Mouse (Mus musculus): Measurements from ENCODE around the gene Krtdap.
A peak's percentile ranks its signal among the peaks of the same experiment; 100 is the strongest.

Gene Krtdap

DNA sequence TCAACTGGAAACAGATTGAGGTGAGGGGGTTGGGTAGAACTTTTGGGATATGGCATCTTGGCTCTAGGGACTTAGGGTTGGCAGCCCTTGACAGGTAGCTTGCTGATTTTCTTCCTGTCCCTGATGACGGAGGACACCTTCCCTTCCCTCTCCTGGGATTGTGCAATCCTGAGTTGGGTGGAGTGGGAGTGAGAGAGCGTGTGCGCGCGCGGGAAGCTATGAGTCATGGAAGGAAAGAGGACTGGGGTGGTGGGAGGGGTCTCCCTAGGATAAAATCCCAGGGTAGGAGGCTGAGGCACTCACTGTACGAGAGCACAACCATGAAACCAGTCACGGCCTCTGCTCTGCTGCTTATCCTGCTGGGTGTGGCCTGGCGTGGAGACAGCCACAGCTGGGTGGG lies 11.6 kb upstream of the Krtdap start:
- Histone ChIP-seq H3K27me3 (ENCODE audit: control insufficient read depth, insufficient read depth, low read length, poor library complexity, severe bottlenecking) (no peaks in the 10 kb centered on the region; the same call in 1 of the 2 replicates), H3K36me3 (ENCODE audit: control insufficient read depth, insufficient read depth, low read length, poor library complexity, severe bottlenecking) (no peaks in the 10 kb centered on the region)
- no peak for DNase-seq (ENCODE audit: low read depth, low spot score)

DNA sequence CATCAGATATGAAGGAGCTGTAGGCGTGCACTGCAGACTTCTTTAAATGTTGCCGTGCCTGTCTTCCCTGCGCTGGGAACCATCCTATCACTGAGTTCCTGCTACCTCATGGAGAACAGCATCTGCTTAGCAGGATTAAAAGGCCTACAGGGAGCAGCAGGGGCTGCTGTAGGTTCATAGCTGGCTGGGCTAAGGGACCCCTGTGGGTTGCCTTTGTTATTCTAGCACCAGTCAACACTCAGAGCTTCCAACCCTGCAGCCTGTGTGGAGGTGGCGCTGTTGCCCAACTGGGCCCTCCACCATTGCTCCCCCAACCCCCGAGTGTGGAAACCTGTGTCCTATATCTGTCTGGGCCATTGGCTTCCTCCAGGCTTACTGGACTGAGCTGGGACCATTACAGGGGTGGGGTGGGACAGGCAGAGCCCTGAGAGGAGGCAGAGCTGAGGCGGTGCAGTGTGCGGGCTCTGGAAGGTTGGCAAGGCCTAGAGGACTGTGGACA lies 10.6 kb upstream of the Krtdap start:
- no peaks in the 10 kb centered on the region; the same call in 1 of the 2 replicates for H3K27me3 ChIP-seq (ENCODE audit: control insufficient read depth, insufficient read depth, low read length, poor library complexity, severe bottlenecking)
- H3K36me3 ChIP-seq (ENCODE audit: control insufficient read depth, insufficient read depth, low read length, poor library complexity, severe bottlenecking) = no peaks in the 10 kb centered on the region
- DNase-seq (ENCODE audit: low read depth, low spot score) = no peak

DNA sequence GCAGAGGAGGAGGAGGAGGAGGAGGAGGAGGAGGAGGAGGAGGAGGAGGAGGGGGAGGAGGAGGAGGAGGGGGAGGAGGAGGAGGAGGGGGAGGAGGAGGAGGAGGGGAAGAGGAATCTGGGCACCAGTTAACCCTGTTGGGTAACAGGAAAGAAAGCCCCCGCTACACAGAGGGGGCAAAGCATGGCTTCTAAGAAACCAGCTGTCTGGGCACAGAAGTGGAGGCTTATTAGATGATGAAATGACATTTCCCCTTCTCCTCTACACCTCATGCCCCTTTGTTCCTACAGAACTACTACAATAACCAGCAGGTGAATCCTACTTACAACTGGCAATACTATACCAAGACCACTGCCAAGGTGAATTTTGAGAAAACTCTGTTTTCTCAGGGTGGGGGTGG lies 9.8 kb upstream of the Krtdap start:
- H3K36me3 ChIP-seq (ENCODE audit: control insufficient read depth, insufficient read depth, low read length, poor library complexity, severe bottlenecking) = no peaks in the 10 kb centered on the region
- no peak for DNase-seq (ENCODE audit: low read depth, low spot score)
- H3K27me3 ChIP-seq (ENCODE audit: control insufficient read depth, insufficient read depth, low read length, poor library complexity, severe bottlenecking) = no peaks in the 10 kb centered on the region; the same call in 1 of the 2 replicates

DNA sequence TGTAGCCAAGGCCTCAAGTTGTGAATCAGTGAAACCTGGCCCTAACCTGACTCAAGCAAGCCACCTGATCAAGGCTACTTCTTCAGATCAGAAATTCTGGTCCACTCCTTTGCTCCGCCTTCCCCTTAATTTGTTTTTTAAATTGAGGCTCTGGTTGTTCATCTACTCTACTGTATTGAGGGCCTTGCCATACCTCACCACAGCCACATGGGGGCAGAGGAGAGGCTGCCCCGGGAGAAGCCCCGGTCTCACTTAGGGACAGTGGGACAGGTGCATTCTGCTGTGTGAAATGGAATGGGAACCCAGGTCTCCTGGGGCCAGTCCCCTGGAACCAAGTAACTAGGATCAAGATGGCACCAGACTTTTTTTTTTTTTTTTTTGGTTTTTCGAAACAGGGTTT lies 5.9 kb upstream of the Krtdap start:
- DNase-seq (ENCODE audit: low read depth, low spot score) = peak; percentile 68
- Histone ChIP-seq H3K27me3 (ENCODE audit: control insufficient read depth, insufficient read depth, low read length, poor library complexity, severe bottlenecking) (no peaks in the 10 kb centered on the region), H3K36me3 (ENCODE audit: control insufficient read depth, insufficient read depth, low read length, poor library complexity, severe bottlenecking) (no peaks in the 10 kb centered on the region)

DNA sequence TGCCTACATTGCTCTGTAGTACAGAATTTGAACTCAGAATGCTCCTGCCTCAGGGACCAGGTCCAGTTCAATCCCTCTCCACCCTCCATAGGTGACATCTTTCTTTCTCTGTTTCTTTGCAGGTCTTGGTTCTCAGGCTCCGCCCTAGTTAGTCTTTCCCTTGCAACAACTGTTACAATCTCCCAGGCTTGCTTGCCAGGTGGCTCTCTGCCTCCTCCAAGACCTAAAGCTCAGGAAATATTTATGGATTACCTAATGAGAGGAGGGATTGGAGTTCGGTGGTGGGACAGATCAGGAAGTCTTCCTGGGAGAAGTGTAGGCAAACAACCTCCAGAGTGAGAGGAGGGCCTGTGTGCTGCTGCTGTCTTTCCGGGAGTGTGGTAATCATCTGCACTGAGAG lies 5.0 kb upstream of the Krtdap start:
- H3K36me3 ChIP-seq (ENCODE audit: control insufficient read depth, insufficient read depth, low read length, poor library complexity, severe bottlenecking) = no peaks in the 10 kb centered on the region
- DNase-seq (ENCODE audit: low read depth, low spot score) = no peak
- H3K27me3 ChIP-seq (ENCODE audit: control insufficient read depth, insufficient read depth, low read length, poor library complexity, severe bottlenecking) = no peaks in the 10 kb centered on the region

DNA sequence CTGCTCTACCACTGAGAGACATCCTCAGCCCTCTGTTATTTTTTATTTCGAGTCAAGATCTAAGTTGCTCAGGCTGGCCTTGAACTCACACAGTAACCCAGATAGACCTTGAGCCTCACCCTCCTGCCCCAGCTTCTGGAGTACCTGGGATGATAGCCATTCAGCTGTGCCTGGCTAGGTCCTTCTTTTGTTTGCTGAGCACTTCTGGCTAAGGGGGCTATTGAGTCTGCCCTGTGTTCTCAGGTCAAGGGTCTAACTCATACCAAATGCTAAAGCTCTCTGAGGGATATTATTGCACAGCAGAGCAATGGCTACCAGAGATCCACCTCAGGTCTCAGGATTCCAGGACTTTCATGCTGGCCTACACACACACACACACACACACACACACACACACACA lies 2.5 kb upstream of the Krtdap start:
- H3K27me3 ChIP-seq (ENCODE audit: control insufficient read depth, insufficient read depth, low read length, poor library complexity, severe bottlenecking) = no peaks in the 10 kb centered on the region
- no peaks in the 10 kb centered on the region for H3K36me3 ChIP-seq (ENCODE audit: control insufficient read depth, insufficient read depth, low read length, poor library complexity, severe bottlenecking)
- no peak for DNase-seq (ENCODE audit: low read depth, low spot score)

DNA sequence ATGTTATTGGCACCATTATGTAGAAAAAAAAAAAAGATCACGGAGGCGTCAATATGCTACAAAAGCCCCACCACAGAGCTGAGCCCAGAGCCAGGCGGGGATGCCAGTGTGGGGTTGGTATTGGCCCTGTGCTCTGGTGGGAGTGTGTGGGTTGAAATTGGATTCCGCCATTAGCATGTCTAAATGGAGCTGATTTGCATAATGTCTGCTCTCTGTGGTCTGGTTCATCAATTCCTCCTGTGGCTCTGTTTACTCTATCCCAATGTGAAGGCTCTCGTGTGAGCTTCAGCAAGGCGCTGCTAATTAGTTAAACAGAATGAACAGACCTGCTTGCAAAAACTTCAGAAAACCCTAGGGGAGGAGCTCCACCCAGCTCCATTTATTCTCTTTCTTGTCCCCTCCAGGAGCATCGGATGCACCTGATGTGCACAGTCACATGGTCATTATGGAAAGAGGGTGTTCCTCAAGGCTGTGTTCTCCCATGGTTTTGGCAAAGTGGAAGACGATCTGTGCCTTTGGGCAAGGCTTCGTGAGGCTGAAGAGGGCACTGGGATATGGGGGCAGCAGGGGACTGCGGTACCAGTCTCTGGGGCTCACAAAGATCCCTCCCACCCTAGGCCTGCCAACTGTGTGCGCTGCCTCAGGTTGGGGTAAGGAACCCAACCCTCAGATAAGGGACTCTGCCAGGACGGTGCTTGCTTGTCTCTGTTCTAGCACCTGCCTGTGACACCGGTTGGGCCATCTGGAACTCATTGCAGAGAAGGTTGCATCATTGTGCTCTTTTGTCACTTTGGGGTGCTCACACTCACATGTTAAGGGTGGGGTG lies 1.8 kb upstream of the Krtdap start:
- Histone ChIP-seq H3K36me3 (ENCODE audit: control insufficient read depth, insufficient read depth, low read length, poor library complexity, severe bottlenecking) (no peaks in the 10 kb centered on the region), H3K27me3 (ENCODE audit: control insufficient read depth, insufficient read depth, low read length, poor library complexity, severe bottlenecking) (no peaks in the 10 kb centered on the region)
- no peak for DNase-seq (ENCODE audit: low read depth, low spot score)

DNA sequence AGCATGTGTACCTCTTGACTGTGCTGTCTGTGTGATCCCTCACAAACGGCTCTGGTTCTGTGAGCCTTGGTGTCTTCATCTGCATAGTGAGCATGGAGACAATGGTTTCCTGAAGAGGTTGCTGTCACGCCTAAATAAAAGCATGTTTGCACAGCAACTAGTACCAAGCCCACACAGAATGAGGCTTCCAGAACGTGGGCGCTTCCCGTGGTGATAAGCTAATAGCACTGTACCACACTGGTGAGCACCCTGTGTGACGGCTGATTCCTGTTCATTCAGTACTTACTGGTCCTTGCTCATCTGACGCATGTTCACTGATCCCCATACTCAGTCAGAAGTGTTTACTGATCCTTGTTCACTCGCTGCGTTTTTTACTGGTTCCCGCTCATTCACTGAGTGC lies 2.4 kb downstream of the Krtdap start:
- no peak for DNase-seq (ENCODE audit: low read depth, low spot score)

DNA sequence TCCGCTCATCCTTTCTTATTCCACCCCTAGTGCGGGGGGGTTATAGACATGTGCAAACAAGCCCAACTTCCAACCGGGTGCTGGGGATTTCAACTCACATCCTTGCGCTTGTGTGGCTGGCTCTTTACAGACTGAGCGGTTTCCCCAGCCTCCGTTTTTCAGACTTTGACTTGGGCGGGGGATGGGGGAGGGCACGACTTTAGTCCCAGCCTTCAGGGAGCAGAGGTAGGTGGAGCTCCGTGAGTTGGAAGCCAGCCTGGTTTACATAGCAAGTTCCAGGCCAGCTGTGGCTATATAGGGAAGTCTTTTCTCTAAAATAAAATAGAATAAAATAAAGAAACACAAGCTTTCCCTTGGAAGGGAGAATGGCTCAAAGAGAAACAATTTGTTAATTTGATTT lies 4.2 kb downstream of the Krtdap start:
- no peaks in the 10 kb centered on the region for H3K36me3 ChIP-seq (ENCODE audit: control insufficient read depth, insufficient read depth, low read length, poor library complexity, severe bottlenecking)
- no peak for DNase-seq (ENCODE audit: low read depth, low spot score)
- H3K27me3 ChIP-seq (ENCODE audit: control insufficient read depth, insufficient read depth, low read length, poor library complexity, severe bottlenecking) = no peaks in the 10 kb centered on the region

More for the DNA sequence above, 2.4 kb downstream of the Krtdap start:
- Histone ChIP-seq H3K36me3 (ENCODE audit: control insufficient read depth, insufficient read depth, low read length, poor library complexity, severe bottlenecking) (no peaks in the 10 kb centered on the region), H3K27me3 (ENCODE audit: control insufficient read depth, insufficient read depth, low read length, poor library complexity, severe bottlenecking) (no peaks in the 10 kb centered on the region)

DNA sequence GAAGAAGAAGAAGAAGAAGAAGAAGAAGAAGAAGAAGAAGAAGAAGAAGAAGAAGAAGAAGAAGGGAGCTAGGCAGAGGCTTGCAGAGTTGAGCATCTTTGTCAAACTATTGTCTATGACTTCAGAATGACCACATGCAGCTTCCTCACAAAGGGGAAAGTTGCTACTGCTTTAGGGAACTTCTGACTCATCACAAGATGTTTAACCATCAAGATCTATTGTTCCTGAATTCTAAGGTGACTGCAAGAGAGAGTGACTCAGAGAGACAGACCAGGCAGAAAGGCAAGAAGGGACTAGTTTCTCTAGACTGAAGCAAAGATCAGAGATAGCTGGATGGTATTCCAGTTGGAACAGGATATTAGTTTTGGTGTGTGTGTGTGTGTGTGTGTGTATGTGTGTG lies 7.2 kb downstream of the Krtdap start:
- peak; percentile 20 for DNase-seq (ENCODE audit: low read depth, low spot score)
- H3K27me3 ChIP-seq (ENCODE audit: control insufficient read depth, insufficient read depth, low read length, poor library complexity, severe bottlenecking) = no peaks in the 10 kb centered on the region
- H3K36me3 ChIP-seq (ENCODE audit: control insufficient read depth, insufficient read depth, low read length, poor library complexity, severe bottlenecking) = no peaks in the 10 kb centered on the region

DNA sequence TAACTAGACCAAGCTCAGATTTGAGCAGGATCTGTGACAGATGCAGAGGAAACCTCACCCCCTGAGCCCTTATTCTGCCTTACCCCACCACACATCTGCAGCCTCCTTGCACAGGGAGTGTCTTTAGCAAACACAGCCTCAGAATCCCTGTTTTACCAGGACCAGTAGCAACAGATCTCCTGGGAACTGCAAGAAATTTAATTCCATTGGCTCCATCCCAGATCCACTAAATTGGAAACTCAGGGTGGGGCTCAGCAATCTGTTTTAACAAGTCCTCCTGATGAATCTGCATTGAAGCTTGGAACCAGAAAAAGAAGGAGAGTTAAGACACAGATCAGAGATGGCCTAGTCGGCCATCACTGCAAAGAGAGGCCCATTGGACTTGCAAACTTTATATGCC lies 9.1 kb downstream of the Krtdap start:
- DNase-seq (ENCODE audit: low read depth, low spot score) = no peak
- no peaks in the 10 kb centered on the region for H3K27me3 ChIP-seq (ENCODE audit: control insufficient read depth, insufficient read depth, low read length, poor library complexity, severe bottlenecking)
- H3K36me3 ChIP-seq (ENCODE audit: control insufficient read depth, insufficient read depth, low read length, poor library complexity, severe bottlenecking) = no peaks in the 10 kb centered on the region

DNA sequence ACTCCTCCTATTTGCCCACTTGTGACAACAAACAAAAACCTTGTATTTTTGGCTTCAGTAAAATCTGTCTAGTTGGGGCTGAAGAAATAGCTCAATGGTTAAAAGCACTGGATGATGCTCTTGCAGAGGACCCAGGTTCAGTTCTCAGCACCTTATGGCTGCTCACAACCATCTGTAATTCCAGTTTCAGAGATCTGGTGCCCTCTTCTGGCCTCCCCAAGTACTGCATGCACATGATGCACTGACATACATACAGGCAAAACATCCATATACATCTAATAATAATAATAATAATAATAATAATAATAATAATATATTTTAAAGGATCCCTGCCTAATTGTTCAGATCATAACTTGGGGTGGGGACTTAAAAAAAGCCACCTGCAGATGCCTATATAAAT lies 13.0 kb downstream of the Krtdap start:
- peak; percentile 32 for DNase-seq (ENCODE audit: low read depth, low spot score)
- Histone ChIP-seq H3K36me3 (ENCODE audit: control insufficient read depth, insufficient read depth, low read length, poor library complexity, severe bottlenecking) (no peaks in the 10 kb centered on the region), H3K27me3 (ENCODE audit: control insufficient read depth, insufficient read depth, low read length, poor library complexity, severe bottlenecking) (no peaks in the 10 kb centered on the region)

DNA sequence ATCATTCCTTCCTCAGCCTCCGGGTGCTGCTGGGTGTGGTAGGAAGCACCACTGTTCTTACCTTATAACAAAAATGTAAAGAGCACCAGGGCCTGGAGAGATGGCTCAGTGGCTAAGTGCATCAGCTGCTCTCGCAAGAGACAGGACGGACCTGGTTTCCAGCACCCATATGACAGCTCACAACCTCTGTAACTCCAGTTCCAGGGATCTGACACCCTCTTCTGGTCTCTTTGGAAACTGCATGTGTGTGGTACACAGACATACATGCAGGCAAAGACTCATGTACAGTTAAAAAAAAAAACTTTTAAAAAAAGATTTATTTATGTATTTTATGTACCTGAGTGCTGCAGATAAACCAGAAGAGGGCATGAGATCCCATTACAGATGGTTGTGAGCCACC lies 15.6 kb downstream of the Krtdap start:
- DNase-seq (ENCODE audit: low read depth, low spot score) = no peak
- no peaks in the 10 kb centered on the region for H3K27me3 ChIP-seq (ENCODE audit: control insufficient read depth, insufficient read depth, low read length, poor library complexity, severe bottlenecking)
- no peaks in the 10 kb centered on the region for H3K36me3 ChIP-seq (ENCODE audit: control insufficient read depth, insufficient read depth, low read length, poor library complexity, severe bottlenecking)

DNA sequence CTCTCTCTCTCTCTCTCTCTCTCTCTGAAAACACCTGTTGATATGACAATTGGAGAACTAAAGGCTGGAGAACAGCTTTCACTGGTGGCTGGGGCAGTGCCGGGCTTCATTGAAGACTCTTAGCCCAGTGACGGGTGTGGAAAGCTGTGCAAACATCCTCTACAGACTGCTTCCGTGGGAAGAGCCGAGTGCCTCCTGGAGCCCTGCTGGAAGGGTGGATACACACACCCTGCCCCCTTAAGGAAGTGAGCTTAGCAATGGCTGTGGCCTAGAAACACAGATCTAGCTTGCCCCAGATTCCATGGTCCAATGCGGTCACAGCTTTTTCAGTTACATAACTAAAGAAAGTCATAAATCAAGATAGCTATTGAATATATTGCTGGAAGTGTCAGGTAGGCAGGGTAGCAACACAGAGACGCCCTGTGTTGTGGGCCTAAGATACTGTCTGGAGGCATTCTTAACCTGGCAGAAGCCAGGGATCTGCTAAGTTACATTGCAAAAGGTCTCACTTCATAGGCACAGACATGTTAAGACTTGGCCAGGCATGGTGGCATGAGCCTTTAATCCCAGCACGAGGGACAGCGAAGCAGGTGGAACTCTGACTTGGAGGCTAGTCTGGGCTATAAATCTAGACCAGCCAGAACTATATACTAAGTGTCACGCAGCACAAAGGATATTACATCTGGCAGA lies 16.5 kb downstream of the Krtdap start:
- H3K27me3 ChIP-seq (ENCODE audit: control insufficient read depth, insufficient read depth, low read length, poor library complexity, severe bottlenecking) = no peaks in the 10 kb centered on the region
- no peak for DNase-seq (ENCODE audit: low read depth, low spot score)
- no peaks in the 10 kb centered on the region for H3K36me3 ChIP-seq (ENCODE audit: control insufficient read depth, insufficient read depth, low read length, poor library complexity, severe bottlenecking)

DNA sequence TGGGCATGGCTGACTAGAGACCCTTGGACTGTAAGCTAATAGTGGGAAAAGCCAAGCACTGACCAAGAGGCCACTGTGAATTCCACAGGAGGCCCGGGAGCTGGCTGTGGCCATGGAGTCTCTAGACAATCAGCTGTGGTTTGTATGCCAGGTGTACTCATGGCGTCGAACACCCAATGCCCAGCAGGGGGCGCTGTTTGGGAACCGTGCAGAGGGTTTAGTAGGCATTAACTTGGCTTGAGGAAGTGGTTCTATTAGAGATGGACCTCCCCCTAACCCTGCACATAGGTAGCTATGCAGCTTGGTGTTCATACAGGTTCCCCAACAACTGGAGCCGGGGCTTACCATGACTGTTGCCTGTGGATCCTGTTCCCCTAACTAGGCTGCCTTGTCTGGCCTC lies 18.2 kb downstream of the Krtdap start:
- DNase-seq (ENCODE audit: low read depth, low spot score) = peak; percentile 91
- Histone ChIP-seq H3K36me3 (ENCODE audit: control insufficient read depth, insufficient read depth, low read length, poor library complexity, severe bottlenecking) (no peaks in the 10 kb centered on the region), H3K27me3 (ENCODE audit: control insufficient read depth, insufficient read depth, low read length, poor library complexity, severe bottlenecking) (no peaks in the 10 kb centered on the region)
